Mouse (Mus musculus) fibroblast of lung, adult 2 months (primary cell): ENCODE data around the gene AW549877.

Experiments used
- DNase-seq: peaks from one replicate; pipeline ENCODE4 v3.0.0-alpha.2; 2011; ENCODE audit warnings: low read depth

AW549877 gene

DNA sequence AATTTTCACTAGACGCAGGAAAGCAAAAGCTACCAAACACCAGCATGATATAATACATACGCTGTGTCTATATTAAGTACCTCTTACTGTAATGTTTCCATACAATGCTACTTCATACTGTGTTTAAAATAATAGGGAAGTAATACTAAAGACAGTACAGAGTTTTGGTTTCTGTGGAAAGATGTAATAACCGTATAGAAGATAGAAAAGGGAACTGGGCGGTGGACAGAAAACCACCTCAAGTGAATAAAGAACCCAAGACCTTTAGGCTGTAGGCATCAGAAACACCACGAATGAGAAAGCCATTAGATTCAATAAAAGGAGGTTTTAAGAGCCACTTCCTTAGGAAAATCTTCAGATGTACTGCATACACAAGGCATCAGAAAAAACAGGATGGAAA lies 12.8 kb downstream of the AW549877 start:
- no peak for DNase-seq

- no peak for DNase-seq
Observed at GRCm38 (mm10) chr15:3979871-3980270, 15.7 kb downstream of the AW549877 start.

- DNase-seq = peak; percentile 74
Observed at GRCm38 (mm10) chr15:3979061-3979848, 16.3 kb downstream of the AW549877 start, which contains the start of gene Fbxo4. TSS of gene Fbxo4 (minus strand) at chr15:3979573.

DNA sequence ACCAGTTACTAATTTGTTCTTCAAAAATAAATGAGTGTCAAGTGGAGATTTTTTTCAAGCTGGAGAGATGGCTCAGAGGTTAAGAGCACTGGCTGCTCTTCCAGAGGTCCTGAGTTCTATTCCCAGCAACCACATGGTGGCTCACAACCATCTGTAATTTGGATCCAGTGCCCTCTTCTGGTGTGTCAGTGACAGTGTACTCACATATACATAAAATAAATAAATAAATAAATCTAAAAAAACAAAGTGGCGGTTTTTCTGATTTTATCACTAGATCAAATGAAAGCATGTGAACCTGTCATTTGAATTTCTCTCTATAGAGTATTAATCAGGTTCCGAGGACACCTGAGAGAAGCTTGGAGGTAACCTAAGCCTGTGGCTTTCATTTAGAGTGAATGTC lies 17.3 kb downstream of the AW549877 start:
- DNase-seq = no peak

GRCm38 (mm10) chr15:3973300-3973699 lies 22.2 kb downstream of the AW549877 start:
- no peak for DNase-seq

- no peak for DNase-seq
Observed at GRCm38 (mm10) chr15:3970193-3970592, 25.4 kb downstream of the AW549877 start.

- no peak for DNase-seq
Observed at GRCm38 (mm10) chr15:3969743-3970142, 25.8 kb downstream of the AW549877 start.

DNA sequence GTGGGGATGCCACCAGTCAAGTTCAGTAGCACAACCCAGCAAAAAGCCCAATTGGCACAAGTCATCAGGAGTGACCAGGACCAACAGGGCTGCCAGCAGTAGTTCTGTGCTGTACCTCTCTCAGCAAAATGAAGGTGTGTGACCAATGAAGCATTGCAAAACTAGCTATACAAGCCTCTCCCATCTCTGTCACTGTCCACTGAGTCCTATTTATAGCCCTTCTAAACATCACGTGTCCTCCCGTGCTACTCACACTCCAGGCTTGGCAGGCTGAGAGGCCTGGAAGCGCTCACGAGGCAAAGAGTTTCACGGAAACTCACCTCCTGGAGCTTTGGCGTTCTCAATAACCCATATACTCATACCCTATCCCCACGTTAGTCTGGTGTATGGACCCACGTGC lies 33.3 kb downstream of the AW549877 start:
- no peak for DNase-seq

DNA sequence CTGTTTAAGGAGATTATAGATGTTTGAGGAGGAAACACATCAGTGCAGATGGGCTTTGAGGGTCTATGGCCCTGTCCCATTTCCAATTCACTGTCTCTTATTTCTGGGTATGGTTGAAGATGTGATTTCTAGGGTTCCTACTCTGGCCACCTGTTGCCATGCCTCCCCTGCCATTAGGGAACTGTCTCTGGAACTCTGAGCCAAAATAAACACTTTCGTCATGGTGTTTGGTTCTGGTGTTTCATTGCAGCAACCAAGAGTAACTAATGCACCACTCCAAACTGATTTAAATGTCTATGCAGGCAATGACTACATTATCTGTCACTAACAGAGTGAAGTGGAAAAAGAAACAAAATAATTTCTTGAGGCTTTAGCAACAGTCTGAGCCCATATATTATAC lies 35.5 kb downstream of the AW549877 start:
- no peak for DNase-seq

GRCm38 (mm10) chr15:3957982-3958381 lies 37.6 kb downstream of the AW549877 start:
- DNase-seq = peak; percentile 36

DNA sequence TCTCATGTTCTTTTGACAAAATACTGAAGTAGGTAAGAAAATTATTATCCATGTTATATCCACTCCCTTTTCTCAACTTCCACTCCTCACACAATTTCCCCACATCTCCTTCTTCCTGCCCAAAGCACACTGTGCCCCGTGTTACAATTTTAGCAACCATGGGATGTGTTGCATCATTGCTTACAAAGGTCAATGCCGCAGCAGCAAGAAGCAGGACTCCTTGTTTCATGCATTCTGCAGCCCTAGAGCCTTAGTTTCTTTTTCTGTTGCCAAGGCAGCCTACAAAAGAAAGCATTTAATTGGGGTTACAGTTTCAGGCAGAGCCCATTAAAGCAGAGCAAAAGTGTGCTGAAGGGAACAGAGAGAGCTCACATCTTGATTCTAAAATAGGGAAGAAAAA lies 40.6 kb downstream of the AW549877 start:
- DNase-seq = no peak

GRCm38 (mm10) chr15:3938132-3938531 lies 57.4 kb downstream of the AW549877 start:
- DNase-seq = no peak

DNA sequence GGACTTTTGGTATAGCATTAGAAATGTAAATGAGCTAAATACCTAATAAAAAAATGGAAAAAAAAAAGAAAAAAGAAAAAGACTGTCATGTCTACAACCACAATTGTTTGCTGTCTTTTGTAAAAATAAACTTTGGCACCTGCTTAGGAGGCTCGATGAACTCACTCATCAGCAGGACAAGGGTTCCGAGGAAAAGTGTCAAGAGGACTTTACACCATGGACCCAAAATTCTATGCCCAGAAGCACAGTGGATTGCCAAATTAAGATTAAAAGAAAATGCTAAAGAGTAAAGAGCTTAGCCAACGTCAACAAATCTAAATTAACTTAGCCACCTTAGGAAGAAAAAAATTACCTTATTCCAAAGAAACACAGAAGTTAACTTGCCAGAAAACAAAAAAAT lies 59.5 kb downstream of the AW549877 start:
- DNase-seq = no peak

DNA sequence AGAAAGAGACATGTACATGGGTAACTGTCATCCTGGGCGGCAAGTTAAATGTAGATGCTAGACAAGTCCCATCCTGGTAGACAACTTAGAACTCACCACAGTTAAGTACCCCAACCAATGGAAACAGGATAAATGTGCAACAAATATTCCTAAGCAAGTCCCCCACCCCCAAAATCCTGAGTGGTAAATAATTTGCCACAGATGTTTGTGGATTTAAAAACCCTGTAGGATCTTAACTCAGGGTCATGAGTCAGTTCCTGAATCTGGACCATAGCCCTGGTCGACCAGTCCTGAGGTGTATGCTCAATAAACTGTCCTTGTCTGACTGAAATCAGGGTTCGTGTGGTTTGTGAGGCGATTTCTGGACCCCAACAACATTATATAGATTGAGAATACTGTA lies 62.1 kb downstream of the AW549877 start:
- DNase-seq = no peak
